Mouse (Mus musculus) erythroblast, embryonic 14.5 days (primary cell): Measurements from ENCODE around the gene Prkrip1. TPM values are rescaled to one million over a fixed set of nuclear protein-coding genes. Genes with fewer than 3 reads are reported as not detected.

ENCODE experiments used
- H3K27me3 ChIP-seq: 2 replicates; pipeline ENCODE4 v1.6.1; 2012; ENCODE audit warnings: inconsistent platforms; ENCODE audit not compliant: control insufficient read depth
- H3K36me3 ChIP-seq: 2 replicates; pipeline ENCODE4 v1.6.1; 2012; ENCODE audit warnings: mild to moderate bottlenecking, inconsistent platforms; ENCODE audit not compliant: control insufficient read depth
- H3K4me1 ChIP-seq: 2 replicates; pipeline ENCODE4 v1.6.1; 2012; ENCODE audit warnings: inconsistent platforms; ENCODE audit not compliant: control insufficient read depth
- H3K4me3 ChIP-seq: replicated peaks from 2 replicates; pipeline ENCODE3; 2012; ENCODE audit warnings: moderate library complexity, mild to moderate bottlenecking, inconsistent platforms
- H3K9me3 ChIP-seq: 2 replicates; pipeline ENCODE4 v1.6.1; 2012; ENCODE audit warnings: low read length, inconsistent platforms, mixed read lengths; ENCODE audit not compliant: control insufficient read depth
- GATA1 ChIP-seq: IDR thresholded peaks from 2 replicates; pipeline ENCODE4 v1.6.1; 2012; ENCODE audit warnings: low read length, inconsistent platforms, mixed read lengths
- TAL1 ChIP-seq: IDR thresholded peaks from 3 replicates; pipeline ENCODE4 v1.6.1; 2012; ENCODE audit warnings: low read length, inconsistent platforms, mixed read lengths
- polyA plus RNA-seq: library from polyadenylated mRNA; stranded (reverse); fragments of >175 nt; gene quantifications from 2 replicates; pipeline ENCODE4 v1.2.3, GENCODE M21; 2012

Prkrip1 gene
- polyA plus RNA-seq, 1 experiment: 7.3 TPM

- TF ChIP-seq TAL1: no peak
- TF ChIP-seq GATA1: no peak
- H3K36me3 ChIP-seq: peaks cover under 1% of the 10 kb centered on the region; the same call in 1 of the 2 replicates
- H3K9me3 ChIP-seq: peaks cover 1% of the 10 kb centered on the region; the same call in 1 of the 2 replicates
- no peaks in the 10 kb centered on the region for H3K27me3 ChIP-seq
- peaks cover 11% of the 10 kb centered on the region for H3K4me1 ChIP-seq
- H3K4me3 ChIP-seq: no peak overlapping the region
Measured at GRCm38 (mm10) chr5:136147704-136148103, 51.1 kb downstream of the Prkrip1 start.

GRCm38 (mm10) chr5:136146936-136147335, 51.8 kb downstream of the Prkrip1 start:
- peaks cover 8% of the 10 kb centered on the region for H3K9me3 ChIP-seq
- TF ChIP-seq TAL1 (no peak), GATA1 (no peak)
- H3K27me3 ChIP-seq: no peaks in the 10 kb centered on the region
- peaks cover 11% of the 10 kb centered on the region for H3K4me1 ChIP-seq
- H3K36me3 ChIP-seq: peaks cover 7% of the 10 kb centered on the region
- H3K4me3 ChIP-seq: no peak overlapping the region

GRCm38 (mm10) chr5:136144606-136145430, 53.9 kb downstream of the Prkrip1 start:
- Histone ChIP-seq H3K9me3 (peaks cover 8% of the 10 kb centered on the region), H3K4me1 (peaks cover 11% of the 10 kb centered on the region), H3K27me3 (no peaks in the 10 kb centered on the region), H3K36me3 (peaks cover 28% of the 10 kb centered on the region), H3K4me3 (no peak overlapping the region)
- TF ChIP-seq TAL1 (no peak), GATA1 (no peak)

- Histone ChIP-seq H3K9me3 (peaks cover 8% of the 10 kb centered on the region), H3K27me3 (no peaks in the 10 kb centered on the region), H3K36me3 (peaks cover 44% of the 10 kb centered on the region), H3K4me1 (peaks cover 22% of the 10 kb centered on the region), H3K4me3 (no peak overlapping the region)
- TF ChIP-seq GATA1: no peak
- no peak for TF ChIP-seq TAL1
Measured at GRCm38 (mm10) chr5:136143161-136143755, 55.5 kb downstream of the Prkrip1 start.

- peaks cover 27% of the 10 kb centered on the region for H3K4me1 ChIP-seq
- H3K4me3 ChIP-seq: no peak overlapping the region
- no peak for TF ChIP-seq TAL1
- no peak for TF ChIP-seq GATA1
- no peaks in the 10 kb centered on the region for H3K27me3 ChIP-seq
- peaks cover 47% of the 10 kb centered on the region for H3K36me3 ChIP-seq
- H3K9me3 ChIP-seq: peaks cover 8% of the 10 kb centered on the region
Measured at GRCm38 (mm10) chr5:136142746-136143145, 56.0 kb downstream of the Prkrip1 start.

- Histone ChIP-seq H3K4me3 (no peak overlapping the region), H3K9me3 (peaks cover 8% of the 10 kb centered on the region), H3K27me3 (no peaks in the 10 kb centered on the region), H3K36me3 (peaks cover 48% of the 10 kb centered on the region), H3K4me1 (peaks cover 44% of the 10 kb centered on the region)
- TF ChIP-seq TAL1: no peak
- TF ChIP-seq GATA1: no peak
Measured at GRCm38 (mm10) chr5:136140057-136140482, 58.7 kb downstream of the Prkrip1 start.

GRCm38 (mm10) chr5:136139393-136139792, 59.4 kb downstream of the Prkrip1 start:
- Histone ChIP-seq H3K9me3 (peaks cover 8% of the 10 kb centered on the region), H3K36me3 (peaks cover 54% of the 10 kb centered on the region), H3K4me3 (no peak overlapping the region), H3K27me3 (no peaks in the 10 kb centered on the region), H3K4me1 (peaks cover 47% of the 10 kb centered on the region)
- TF ChIP-seq GATA1: no peak
- TF ChIP-seq TAL1: no peak

GRCm38 (mm10) chr5:136137658-136138274, 61.0 kb downstream of the Prkrip1 start:
- Histone ChIP-seq H3K27me3 (no peaks in the 10 kb centered on the region), H3K4me1 (peaks cover 49% of the 10 kb centered on the region), H3K9me3 (peaks cover 7% of the 10 kb centered on the region), H3K36me3 (peaks cover 71% of the 10 kb centered on the region), H3K4me3 (peak overlapping the region; percentile 92)
- TF ChIP-seq GATA1: no peak
